Mouse (Mus musculus) layer of hippocampus, adult 18-20 months (tissue): Measurements from ENCODE around the gene Myo6. TPM values are rescaled to one million over a fixed set of nuclear protein-coding genes. Genes with fewer than 3 reads are reported as not detected.
A peak's percentile ranks its signal among the peaks of the same experiment; 100 is the strongest.

Experiments used
- DNase-seq, 2 experiments: peaks; one replicate each; pipeline ENCODE4 v3.0.0; 2022; ENCODE audit warnings: low spot score in 2 of 2
- total RNA-seq, 2 experiments: library from RNA; stranded (reverse); gene quantifications; 2 replicates each; pipeline ENCODE4 v1.2.3; 2021

The Myo6 gene
- total RNA-seq, 2 experiments from 2014 or later, result 72.6 to 77.8 TPM

- no peak for DNase-seq
Observed at GRCm38 (mm10) chr9:80180771-80181170, 15.9 kb downstream of the Myo6 start.

GRCm38 (mm10) chr9:80181692-80182091 is 16.9 kb downstream of the Myo6 start:
- no peak for DNase-seq

- no peak for DNase-seq
Observed at GRCm38 (mm10) chr9:80184138-80184537, 19.3 kb downstream of the Myo6 start.

- no peak for DNase-seq
Observed at GRCm38 (mm10) chr9:80185737-80186136, 20.9 kb downstream of the Myo6 start.

GRCm38 (mm10) chr9:80186693-80187092 is 21.9 kb downstream of the Myo6 start:
- DNase-seq, result no peak

- DNase-seq, result no peak
Observed at GRCm38 (mm10) chr9:80188324-80188893, 23.6 kb downstream of the Myo6 start.

GRCm38 (mm10) chr9:80191240-80191639 is 26.4 kb downstream of the Myo6 start:
- no peak for DNase-seq

GRCm38 (mm10) chr9:80192324-80192723 is 27.5 kb downstream of the Myo6 start:
- DNase-seq, result no peak

GRCm38 (mm10) chr9:80194446-80194845 is 29.6 kb downstream of the Myo6 start:
- no peak for DNase-seq

GRCm38 (mm10) chr9:80196161-80196560 is 31.3 kb downstream of the Myo6 start:
- DNase-seq, result no peak

- DNase-seq, result no peak
Observed at GRCm38 (mm10) chr9:80197233-80197632, 32.4 kb downstream of the Myo6 start.

GRCm38 (mm10) chr9:80200855-80201254 is 36.0 kb downstream of the Myo6 start:
- no peak for DNase-seq

- DNase-seq, result no peak
Observed at GRCm38 (mm10) chr9:80202374-80203060, 37.7 kb downstream of the Myo6 start.

GRCm38 (mm10) chr9:80208681-80209080 is 43.9 kb downstream of the Myo6 start:
- DNase-seq, result no peak

GRCm38 (mm10) chr9:80209459-80209858 is 44.6 kb downstream of the Myo6 start:
- DNase-seq, result no peak

- DNase-seq, result peak in 1 of 2 experiments; percentile 24
Observed at GRCm38 (mm10) chr9:80210096-80210495, 45.3 kb downstream of the Myo6 start.

GRCm38 (mm10) chr9:80213428-80213827 is 48.6 kb downstream of the Myo6 start:
- no peak for DNase-seq

GRCm38 (mm10) chr9:80215502-80215901 is 50.7 kb downstream of the Myo6 start:
- no peak for DNase-seq

- DNase-seq, result no peak
Observed at GRCm38 (mm10) chr9:80216786-80217501, 52.1 kb downstream of the Myo6 start.

GRCm38 (mm10) chr9:80218718-80219117 is 53.9 kb downstream of the Myo6 start:
- no peak for DNase-seq

- DNase-seq, result no peak
Observed at GRCm38 (mm10) chr9:80223989-80224635, 59.3 kb downstream of the Myo6 start.
